Comparison of ENCODE assay signal across 8 mouse cellular contexts in the genomic region with DNA sequence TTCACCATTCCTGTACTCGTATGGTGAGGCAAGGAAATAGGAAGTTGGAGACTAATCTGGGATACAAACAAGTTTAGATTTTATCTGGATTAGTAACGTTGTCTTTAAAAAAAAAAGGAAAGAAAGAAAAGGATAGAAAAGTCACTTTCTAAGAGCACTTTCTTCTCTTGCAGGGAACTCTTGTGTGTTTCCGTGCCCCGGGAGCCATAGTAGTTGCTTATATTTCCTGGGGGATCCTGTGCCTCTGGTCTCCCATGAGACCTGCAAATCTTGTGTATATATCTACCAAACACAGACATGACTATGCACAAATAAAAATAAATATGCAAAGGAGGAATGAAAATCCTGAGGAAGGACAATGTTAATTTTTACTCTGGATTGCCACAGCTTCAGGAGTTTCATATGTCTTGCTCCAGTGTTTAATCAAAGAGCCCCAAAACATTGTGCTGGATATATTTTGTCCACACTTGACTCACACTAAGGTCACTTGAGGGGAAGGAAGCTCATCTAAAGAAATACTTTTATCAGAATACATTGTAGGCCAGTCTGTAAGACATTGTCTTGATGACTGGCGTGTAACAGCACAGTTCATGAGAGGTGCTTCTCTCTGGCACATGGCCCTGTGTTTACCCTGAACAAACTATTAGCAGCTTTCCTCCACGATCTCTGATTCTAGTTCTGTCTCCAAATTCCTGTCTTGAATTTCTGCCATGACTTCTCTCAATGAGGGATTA. TPM values are rescaled to one million over a fixed set of nuclear protein-coding genes. Genes with fewer than 3 reads are reported as not detected.
DNase-seq lines count a peak whose midpoint lies in the region; ATAC-seq lines count a peak whose summit lies in the region.

No protein-coding gene starts in this region.

- no peak for ATAC-seq in heart, embryonic 11.5 days (replicated peaks; ENCODE audit: insufficient number of reproducible peaks, low FRiP score, low TSS enrichment)
- ATAC-seq in hindbrain, embryonic 12.5 days (ENCODE audit: low FRiP score) = no peak
- no peak for ATAC-seq in inflammation-experienced regulatory T-cells, adult 6 months

- peak overlapping the region; percentile 68 for H3K4me2 ChIP-seq in heart, embryonic 11.5 days
- peak overlapping the region; percentile 73 for H3K4me2 ChIP-seq in hindbrain, embryonic 12.5 days (replicated peaks)

- H3K9ac ChIP-seq in heart, embryonic 11.5 days (ENCODE audit: low read depth, low read length) = peak overlapping the region; percentile 76
- H3K9ac ChIP-seq in hindbrain, embryonic 12.5 days = peak overlapping the region; percentile 63

- peak overlapping the region; percentile 45 for H3K4me3 ChIP-seq in heart, embryonic 11.5 days (ENCODE audit: low read depth, low read length)
- peak overlapping the region; percentile 44; the same call in 1 of the 2 replicates for H3K4me3 ChIP-seq in hindbrain, embryonic 12.5 days
- H3K4me3 ChIP-seq in midbrain, embryonic 10.5 days = peak overlapping the region; percentile 61

- intact Hi-C loops in heart, postnatal 36 days (cut with DNase I) = no loop called here

- 60% methylated on average over 6 of the region's 6 CpGs for WGBS in heart, embryonic 11.5 days (ENCODE audit: insufficient replicate concordance)
- WGBS in hindbrain, embryonic 12.5 days = 51% methylated on average over 6 of the region's 6 CpGs
- WGBS in midbrain, embryonic 10.5 days = 53% methylated on average over 6 of the region's 6 CpGs

- no peaks in the 10 kb centered on the region for H3K36me3 ChIP-seq in heart, embryonic 11.5 days (ENCODE audit: control insufficient read depth, insufficient read depth, low read length)
- H3K36me3 ChIP-seq in hindbrain, embryonic 12.5 days = no peaks in the 10 kb centered on the region
- no peaks in the 10 kb centered on the region for H3K36me3 ChIP-seq in midbrain, embryonic 10.5 days

- H3K27ac ChIP-seq in heart, embryonic 11.5 days (ENCODE audit: low read depth, low read length) = peak overlapping the region; percentile 84
- peak overlapping the region; percentile 83 for H3K27ac ChIP-seq in hindbrain, embryonic 12.5 days
- peak overlapping the region; percentile 92 for H3K27ac ChIP-seq in midbrain, embryonic 10.5 days (replicated peaks)

- no peaks in the 10 kb centered on the region for H3K27me3 ChIP-seq in heart, embryonic 11.5 days (ENCODE audit: control insufficient read depth, insufficient read depth, low read length)
- H3K27me3 ChIP-seq in hindbrain, embryonic 12.5 days = no peaks in the 10 kb centered on the region
- H3K27me3 ChIP-seq in midbrain, embryonic 10.5 days (ENCODE audit: low read depth, poor library complexity, severe bottlenecking) = no peaks in the 10 kb centered on the region

- no peaks in the 10 kb centered on the region for H3K9me3 ChIP-seq in heart, embryonic 11.5 days (replicated peaks; ENCODE audit: control insufficient read depth, low read length)
- H3K9me3 ChIP-seq in hindbrain, embryonic 12.5 days (replicated peaks) = no peaks in the 10 kb centered on the region
- no peaks in the 10 kb centered on the region for H3K9me3 ChIP-seq in midbrain, embryonic 10.5 days (replicated peaks)

- no peak for DNase-seq in heart, postnatal 36 days
- DNase-seq in ZHBTc4 (ENCODE audit: low read depth, low spot score) = peak; percentile 37
- DNase-seq in midbrain, embryonic 10.5 days (ENCODE audit: low spot score) = no peak
- no peak for DNase-seq in natural killer cell, adult 2 months (ENCODE audit: low spot score in 2 of 2)
- DNase-seq in cerebellum, postnatal 14 days = no peak

- peaks cover 11% of the 10 kb centered on the region; the same call in 1 of the 2 replicates for H3K4me1 ChIP-seq in heart, embryonic 11.5 days (ENCODE audit: control insufficient read depth, insufficient read depth, low read length)
- H3K4me1 ChIP-seq in hindbrain, embryonic 12.5 days = peaks cover 32% of the 10 kb centered on the region
- H3K4me1 ChIP-seq in midbrain, embryonic 10.5 days = peaks cover 47% of the 10 kb centered on the region

RNA-seq across cellular contexts. Expression of a gene that starts 1.5 kb away (rescaled TPM):
- polyA plus RNA-seq in heart, embryonic 11.5 days (2014; fragmentation: Nextera tagmentation; extraction: Ambion mirVana) = 2.9 and 4.6 TPM in 2 replicates
- total RNA-seq in heart, postnatal 36 days (2021) = 1 to 10 TPM; 3.1 to 4.8 TPM
- polyA plus RNA-seq in hindbrain, embryonic 12.5 days (2016; fragmentation: Nextera tagmentation; extraction: Ambion mirVana) = 2.2 and 4.8 TPM in 2 replicates
- 6.2 and 10.8 TPM in 2 replicates for polyA plus RNA-seq in midbrain, embryonic 10.5 days (2016; fragmentation: Nextera tagmentation; extraction: Ambion mirVana)
- 1 to 10 TPM in 1 of 3 experiments, under 1 TPM in 1, not detected in 1; 0.56 to 1.3 TPM for polyA plus RNA-seq in inflammation-experienced regulatory T-cells, adult 6 months (2017; shearing (Covaris generic))

RNA-seq across cellular contexts. Expression of a gene that starts 2.9 kb away (rescaled TPM):
- 0.44 and 1.3 TPM in 2 replicates for polyA plus RNA-seq in heart, embryonic 11.5 days (2014; fragmentation: Nextera tagmentation; extraction: Ambion mirVana)
- 1 to 10 TPM; 2.9 to 4.6 TPM for total RNA-seq in heart, postnatal 36 days (2021)
- polyA plus RNA-seq in hindbrain, embryonic 12.5 days (2016; fragmentation: Nextera tagmentation; extraction: Ambion mirVana) = 0.46 and 2.5 TPM in 2 replicates
- polyA plus RNA-seq in midbrain, embryonic 10.5 days (2016; fragmentation: Nextera tagmentation; extraction: Ambion mirVana) = 0.67 and 1.3 TPM in 2 replicates
- under 1 TPM in 1 of 3 experiments, not detected in 2; 0.99 TPM for polyA plus RNA-seq in inflammation-experienced regulatory T-cells, adult 6 months (2017; shearing (Covaris generic))

RNA-seq across cellular contexts. Expression of a gene that starts 3.1 kb away (rescaled TPM):
- 1.3 and 2.6 TPM in 2 replicates for polyA plus RNA-seq in heart, embryonic 11.5 days (2014; fragmentation: Nextera tagmentation; extraction: Ambion mirVana)
- total RNA-seq in heart, postnatal 36 days (2021) = 10 to 100 TPM; 13.1 to 14.6 TPM
- 4.4 and 7.2 TPM in 2 replicates for polyA plus RNA-seq in hindbrain, embryonic 12.5 days (2016; fragmentation: Nextera tagmentation; extraction: Ambion mirVana)
- polyA plus RNA-seq in midbrain, embryonic 10.5 days (2016; fragmentation: Nextera tagmentation; extraction: Ambion mirVana) = 3.8 TPM in 2 replicates
- not detected for polyA plus RNA-seq in inflammation-experienced regulatory T-cells, adult 6 months (2017; shearing (Covaris generic))

RNA-seq across cellular contexts. Expression of a gene that starts 4.3 kb away (rescaled TPM):
- 42.3 and 51.7 TPM in 2 replicates for polyA plus RNA-seq in heart, embryonic 11.5 days (2014; fragmentation: Nextera tagmentation; extraction: Ambion mirVana)
- 10 to 100 TPM; 61.5 to 67.6 TPM for total RNA-seq in heart, postnatal 36 days (2021)
- polyA plus RNA-seq in hindbrain, embryonic 12.5 days (2016; fragmentation: Nextera tagmentation; extraction: Ambion mirVana) = 66.9 and 82.3 TPM in 2 replicates
- polyA plus RNA-seq in midbrain, embryonic 10.5 days (2016; fragmentation: Nextera tagmentation; extraction: Ambion mirVana) = 95.1 and 103 TPM in 2 replicates
- 10 to 100 TPM; 20.7 to 55.4 (median 27.7) TPM for polyA plus RNA-seq in inflammation-experienced regulatory T-cells, adult 6 months (2017; shearing (Covaris generic))

RNA-seq across cellular contexts. Expression of a gene that starts 5.9 kb away (rescaled TPM):
- polyA plus RNA-seq in heart, embryonic 11.5 days (2014; fragmentation: Nextera tagmentation; extraction: Ambion mirVana) = 2.3 and 6.5 TPM in 2 replicates
- total RNA-seq in heart, postnatal 36 days (2021) = 10 to 100 TPM; 38.1 to 41.0 TPM
- polyA plus RNA-seq in hindbrain, embryonic 12.5 days (2016; fragmentation: Nextera tagmentation; extraction: Ambion mirVana) = 4.8 and 7.1 TPM in 2 replicates
- polyA plus RNA-seq in midbrain, embryonic 10.5 days (2016; fragmentation: Nextera tagmentation; extraction: Ambion mirVana) = 4.5 and 6.4 TPM in 2 replicates
- polyA plus RNA-seq in inflammation-experienced regulatory T-cells, adult 6 months (2017; shearing (Covaris generic)) = 10 to 100 TPM in 1 of 3 experiments, 1 to 10 TPM in 2; 2.4 to 13.2 (median 9.8) TPM
